Mouse (Mus musculus): ENCODE measurements around the gene Tbx15. TPM values are rescaled to one million over a fixed set of nuclear protein-coding genes. Genes with fewer than 3 reads are reported as not detected.

The Tbx15 gene
- polyA plus RNA-seq, 1 experiment = 2.7 TPM

- 3% methylated on average over 12 of the region's 12 CpGs for WGBS
- no peak for TF ChIP-seq CTCF (IDR thresholded peaks at IDR 0.05; ENCODE audit: control insufficient read depth, insufficient read depth, low read length)
- no peak for TF ChIP-seq POLR2A (IDR thresholded peaks at IDR 0.05; ENCODE audit: borderline replicate concordance, control insufficient read depth, low read depth, low read length)
- Histone ChIP-seq H3K4me3 (replicated peaks; ENCODE audit: control insufficient read depth, low read depth, low read length) (no peak overlapping the region), H3K4me1 (ENCODE audit: control insufficient read depth, insufficient read depth, low read length) (no peaks in the 10 kb centered on the region), H3K27ac (ENCODE audit: control insufficient read depth, insufficient read depth, low read depth, low read length, poor library complexity) (no peak overlapping the region)
Observed at GRCm38 (mm10) chr3:99253092-99253488, 12.9 kb downstream of the Tbx15 start.

GRCm38 (mm10) chr3:99253497-99254451 lies 13.6 kb downstream of the Tbx15 start:
- Histone ChIP-seq H3K27ac (ENCODE audit: control insufficient read depth, insufficient read depth, low read depth, low read length, poor library complexity) (no peak overlapping the region; the same call in 1 of the 2 replicates), H3K4me1 (ENCODE audit: control insufficient read depth, insufficient read depth, low read length) (no peaks in the 10 kb centered on the region), H3K4me3 (replicated peaks; ENCODE audit: control insufficient read depth, low read depth, low read length) (no peak overlapping the region)
- WGBS = under 1% methylated on average over 73 of the region's 73 CpGs
- no peak for TF ChIP-seq CTCF (IDR thresholded peaks at IDR 0.05; ENCODE audit: control insufficient read depth, insufficient read depth, low read length)
- no peak for TF ChIP-seq POLR2A (IDR thresholded peaks at IDR 0.05; ENCODE audit: borderline replicate concordance, control insufficient read depth, low read depth, low read length)

DNA sequence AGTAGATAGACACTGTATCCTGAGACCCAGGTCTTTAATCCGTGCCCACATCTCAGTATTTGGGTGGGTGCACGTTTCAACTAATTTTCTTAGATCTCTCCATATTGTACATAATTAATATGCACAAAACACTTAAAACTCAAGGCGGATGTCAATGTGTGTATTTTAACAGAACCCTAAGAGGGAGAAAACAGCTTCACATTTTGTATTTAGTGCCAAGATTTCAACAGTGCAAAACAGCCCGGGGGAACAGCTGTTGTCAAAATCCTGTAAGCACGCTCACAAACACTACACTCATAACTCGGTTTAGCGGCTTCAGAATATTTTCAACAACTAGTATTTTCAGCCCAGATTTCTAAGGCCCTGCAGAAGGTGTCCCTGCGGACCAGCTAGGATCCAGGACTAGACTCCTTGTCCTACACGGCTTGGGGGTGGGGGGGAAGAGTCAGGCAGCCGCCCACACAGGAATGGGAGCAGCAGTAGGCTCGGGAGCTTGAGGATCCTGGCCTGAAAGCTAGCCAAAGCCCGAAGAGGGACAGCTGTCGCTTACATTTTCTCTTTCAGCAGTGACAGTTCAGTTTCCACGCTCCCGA lies 14.5 kb downstream of the Tbx15 start:
- Histone ChIP-seq H3K27ac (ENCODE audit: control insufficient read depth, insufficient read depth, low read depth, low read length, poor library complexity) (no peak overlapping the region), H3K4me1 (ENCODE audit: control insufficient read depth, insufficient read depth, low read length) (no peaks in the 10 kb centered on the region), H3K4me3 (replicated peaks; ENCODE audit: control insufficient read depth, low read depth, low read length) (no peak overlapping the region)
- 11% methylated on average over 15 of the region's 15 CpGs for WGBS
- TF ChIP-seq CTCF (IDR thresholded peaks at IDR 0.05; ENCODE audit: control insufficient read depth, insufficient read depth, low read length) (no peak), POLR2A (IDR thresholded peaks at IDR 0.05; ENCODE audit: borderline replicate concordance, control insufficient read depth, low read depth, low read length) (no peak)

DNA sequence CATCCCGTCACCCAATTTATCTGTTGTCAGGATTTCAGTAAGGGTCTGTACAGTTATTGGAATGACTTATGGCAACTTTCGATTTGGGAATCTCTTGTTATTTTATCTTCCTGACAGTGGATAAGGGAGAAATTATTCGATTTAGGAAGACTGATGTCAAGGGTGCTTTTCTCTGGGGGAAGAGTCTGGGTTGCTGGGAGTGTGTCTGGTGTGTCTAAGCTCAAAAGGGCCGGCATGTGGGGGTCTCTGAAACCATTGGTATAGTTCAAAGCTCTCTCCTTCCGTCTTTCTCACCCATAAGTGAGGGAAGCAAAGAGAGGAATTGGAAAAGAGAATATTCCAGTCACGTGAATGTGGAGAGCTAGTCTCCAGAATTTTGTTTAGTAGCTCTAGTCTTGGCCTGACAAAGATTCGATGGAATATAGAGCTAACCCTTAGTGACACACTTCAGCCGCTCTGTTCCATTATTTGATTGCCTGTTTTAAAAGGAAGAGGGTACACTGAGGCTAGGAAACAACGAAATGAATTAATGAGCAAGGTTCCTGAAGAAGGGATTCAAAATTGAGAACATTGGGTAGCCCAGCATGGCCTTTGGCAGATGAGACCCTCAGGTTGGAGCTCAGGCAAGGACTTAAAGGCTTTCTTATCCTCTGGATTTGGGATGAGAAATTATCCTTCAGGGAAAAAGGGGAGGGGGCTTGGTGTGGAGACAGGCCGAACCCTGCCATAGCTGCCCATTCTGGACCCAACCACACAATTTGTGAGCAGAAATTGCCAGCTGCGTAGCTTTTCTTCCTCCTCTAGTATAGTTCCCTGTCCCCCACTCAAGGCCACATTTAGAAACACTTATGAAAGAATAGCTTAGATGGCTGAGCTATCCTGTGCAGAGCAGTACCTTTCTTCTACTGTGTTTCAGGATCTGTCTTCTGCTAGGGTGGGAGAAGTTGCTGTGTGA lies 15.5 kb downstream of the Tbx15 start:
- 14% methylated on average over 11 of the region's 11 CpGs for WGBS
- Histone ChIP-seq H3K27ac (ENCODE audit: control insufficient read depth, insufficient read depth, low read depth, low read length, poor library complexity) (no peak overlapping the region), H3K4me1 (ENCODE audit: control insufficient read depth, insufficient read depth, low read length) (no peaks in the 10 kb centered on the region), H3K4me3 (replicated peaks; ENCODE audit: control insufficient read depth, low read depth, low read length) (no peak overlapping the region)
- TF ChIP-seq POLR2A (IDR thresholded peaks at IDR 0.05; ENCODE audit: borderline replicate concordance, control insufficient read depth, low read depth, low read length) = no peak
- TF ChIP-seq CTCF (IDR thresholded peaks at IDR 0.05; ENCODE audit: control insufficient read depth, insufficient read depth, low read length) = no peak

- H3K27ac ChIP-seq (ENCODE audit: control insufficient read depth, insufficient read depth, low read depth, low read length, poor library complexity) = no peak overlapping the region
- no peak overlapping the region for H3K4me3 ChIP-seq (replicated peaks; ENCODE audit: control insufficient read depth, low read depth, low read length)
- WGBS = 10% methylated on average over 11 of the region's 11 CpGs
- H3K4me1 ChIP-seq (ENCODE audit: control insufficient read depth, insufficient read depth, low read length) = no peaks in the 10 kb centered on the region
- TF ChIP-seq CTCF (IDR thresholded peaks at IDR 0.05; ENCODE audit: control insufficient read depth, insufficient read depth, low read length) = no peak
- no peak for TF ChIP-seq POLR2A (IDR thresholded peaks at IDR 0.05; ENCODE audit: borderline replicate concordance, control insufficient read depth, low read depth, low read length)
Observed at GRCm38 (mm10) chr3:99256366-99256750, 16.2 kb downstream of the Tbx15 start.

DNA sequence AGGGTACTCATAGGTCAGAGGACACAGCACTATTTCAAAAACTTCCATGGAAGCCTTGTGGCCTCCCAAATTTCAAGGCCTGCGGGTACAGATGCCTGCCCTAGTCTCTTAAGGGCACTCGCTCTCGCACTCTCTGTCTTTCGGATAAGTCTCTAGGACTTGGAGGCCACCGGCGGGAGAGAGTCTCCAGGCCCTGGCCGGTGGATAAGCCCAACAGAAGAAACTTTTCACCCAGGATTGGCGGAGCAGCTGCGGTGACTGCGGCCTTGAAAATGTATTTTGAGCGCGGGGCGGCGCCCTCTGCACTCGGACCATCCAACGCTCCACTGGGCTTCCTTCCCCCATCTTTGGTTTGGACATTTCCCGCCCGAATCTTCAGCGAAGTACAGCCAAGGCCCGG lies 16.6 kb downstream of the Tbx15 start:
- WGBS = 7% methylated on average over 20 of the region's 20 CpGs
- Histone ChIP-seq H3K4me1 (ENCODE audit: control insufficient read depth, insufficient read depth, low read length) (no peaks in the 10 kb centered on the region), H3K4me3 (replicated peaks; ENCODE audit: control insufficient read depth, low read depth, low read length) (no peak overlapping the region), H3K27ac (ENCODE audit: control insufficient read depth, insufficient read depth, low read depth, low read length, poor library complexity) (no peak overlapping the region)
- no peak for TF ChIP-seq POLR2A (IDR thresholded peaks at IDR 0.05; ENCODE audit: borderline replicate concordance, control insufficient read depth, low read depth, low read length)
- TF ChIP-seq CTCF (IDR thresholded peaks at IDR 0.05; ENCODE audit: control insufficient read depth, insufficient read depth, low read length) = no peak

DNA sequence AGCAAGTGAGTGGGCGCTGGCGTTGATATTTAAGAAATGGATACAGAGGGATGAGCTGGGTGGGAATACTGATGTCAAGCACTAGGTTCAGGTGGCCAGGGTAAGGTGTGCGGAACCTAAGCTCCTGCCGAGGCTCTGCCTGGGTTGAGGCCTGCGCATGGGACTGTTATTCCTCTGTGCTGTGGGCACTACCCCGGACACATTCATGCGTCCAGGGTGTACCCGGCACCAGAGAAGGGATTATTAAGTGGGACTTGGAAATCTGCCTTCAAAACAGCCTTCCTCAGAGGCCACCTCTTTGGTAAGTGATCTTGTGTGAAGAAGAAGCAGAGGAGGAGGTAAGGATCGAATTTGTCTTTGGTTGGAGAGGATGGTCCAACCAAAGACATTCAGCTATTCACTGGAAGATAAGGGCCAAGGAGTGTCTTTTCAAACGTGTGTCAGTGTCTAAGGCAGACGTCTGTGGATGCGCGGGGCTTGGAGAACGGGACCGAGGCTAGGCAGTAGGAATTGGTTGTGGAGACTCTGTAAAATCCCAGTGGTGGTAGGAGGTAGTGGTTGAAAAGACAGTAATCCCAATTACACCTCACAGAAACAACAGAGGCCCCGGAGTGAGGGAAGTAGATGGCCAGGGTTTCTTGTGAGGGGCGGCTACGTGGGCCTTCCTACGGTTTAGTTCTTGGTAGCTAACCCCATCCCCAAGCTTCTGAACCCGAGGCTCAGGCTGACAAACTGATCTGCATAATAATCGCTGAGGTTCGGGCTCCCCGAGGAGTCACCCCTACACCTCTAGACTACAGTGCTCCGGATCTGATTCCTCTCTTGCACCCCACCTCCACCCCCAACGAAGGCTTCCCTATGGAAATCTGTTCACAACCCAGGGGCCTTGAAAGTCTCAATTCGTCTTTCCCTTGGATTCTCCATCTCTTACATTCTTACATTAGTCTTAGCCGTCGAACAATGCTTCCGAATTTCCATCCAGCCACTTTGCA lies 17.7 kb downstream of the Tbx15 start:
- Histone ChIP-seq H3K27ac (ENCODE audit: control insufficient read depth, insufficient read depth, low read depth, low read length, poor library complexity) (no peak overlapping the region), H3K4me3 (replicated peaks; ENCODE audit: control insufficient read depth, low read depth, low read length) (no peak overlapping the region), H3K4me1 (ENCODE audit: control insufficient read depth, insufficient read depth, low read length) (no peaks in the 10 kb centered on the region)
- WGBS = 13% methylated on average over 29 of the region's 29 CpGs
- TF ChIP-seq CTCF (IDR thresholded peaks at IDR 0.05; ENCODE audit: control insufficient read depth, insufficient read depth, low read length) = no peak
- TF ChIP-seq POLR2A (IDR thresholded peaks at IDR 0.05; ENCODE audit: borderline replicate concordance, control insufficient read depth, low read depth, low read length) = no peak

Data from bone marrow, adult 2 months (tissue).